Mouse (Mus musculus) heart, postnatal 0 days (tissue): ENCODE measurements at regions not wholly inside any gene's neighbourhood (a gene's known extent, or its start where the extent isn't known, plus 50 kb on each side); places are given as distances from the start of the nearest gene placed in this dataset.
A peak's percentile ranks its signal among the peaks of the same experiment; 100 is the strongest.

Source experiments
- ATAC-seq: fragments of 200-750 bp; cut with Nextera tagmentation; 2 replicates; pipeline ENCODE4 v1.8.0; 2017; ENCODE audit warnings: low read depth, moderate number of reproducible peaks, moderate library complexity; ENCODE audit not compliant: insufficient read depth
- DNase-seq: peaks from one replicate; pipeline ENCODE4 v3.0.0-alpha.2; 2016; ENCODE audit warnings: low spot score
- H3K27ac ChIP-seq: fragments of 300-500 bp; sonication (generic); 2 replicates; pipeline ENCODE4 v1.5.1; 2014; ENCODE audit warnings: low read depth, mild to moderate bottlenecking
- H3K27me3 ChIP-seq: fragments of 300-500 bp; sonication (generic); 2 replicates; pipeline ENCODE4 v1.6.1; 2014; ENCODE audit warnings: low read length, mixed read lengths; ENCODE audit not compliant: control insufficient read depth, insufficient read depth
- H3K36me3 ChIP-seq: fragments of 300-500 bp; sonication (generic); replicated peaks from 2 replicates; pipeline ENCODE4 v1.6.1; 2014; ENCODE audit warnings: low read length, mixed read lengths; ENCODE audit not compliant: control insufficient read depth, insufficient read depth
- H3K4me1 ChIP-seq: fragments of 300-500 bp; sonication (generic); 2 replicates; pipeline ENCODE4 v1.6.1; 2014; ENCODE audit warnings: antibody characterized with exemption; ENCODE audit not compliant: control insufficient read depth, insufficient read depth
- H3K4me2 ChIP-seq: fragments of 300-500 bp; sonication (generic); 2 replicates; pipeline ENCODE4 v1.6.1; 2014; ENCODE audit warnings: low read depth, mild to moderate bottlenecking, low read length, moderate library complexity
- H3K4me3 ChIP-seq: fragments of 300-500 bp; sonication (generic); 2 replicates; pipeline ENCODE4 v1.5.1; 2014; ENCODE audit warnings: low read depth, low read length
- H3K9ac ChIP-seq: fragments of 300-500 bp; sonication (generic); replicated peaks from 2 replicates; pipeline ENCODE4 v1.6.1; 2014; ENCODE audit warnings: low read depth, low read length, mixed read lengths
- H3K9me3 ChIP-seq: fragments of 300-500 bp; sonication (generic); replicated peaks from 2 replicates; pipeline ENCODE4 v1.6.1; 2016; ENCODE audit warnings: low read length; ENCODE audit not compliant: control insufficient read depth
- CTCF ChIP-seq: IDR thresholded peaks from 2 replicates; pipeline ENCODE4 v1.5.1; 2016; ENCODE audit warnings: antibody characterized with exemption, control low read depth, low read depth
- EP300 ChIP-seq: IDR thresholded peaks from 2 replicates; pipeline ENCODE4 v1.6.1; 2016; ENCODE audit warnings: antibody characterized with exemption, low read depth
- WGBS: fragments of 180-500 bp; shearing (Covaris S2); extraction: QIAGEN DNeasy Blood & Tissue Kit; methylation state at CpG from one replicate; pipeline ENCODE4 v1.1.7; 2014; 5-methylcytosine and 5-hydroxymethylcytosine counted together

DNA sequence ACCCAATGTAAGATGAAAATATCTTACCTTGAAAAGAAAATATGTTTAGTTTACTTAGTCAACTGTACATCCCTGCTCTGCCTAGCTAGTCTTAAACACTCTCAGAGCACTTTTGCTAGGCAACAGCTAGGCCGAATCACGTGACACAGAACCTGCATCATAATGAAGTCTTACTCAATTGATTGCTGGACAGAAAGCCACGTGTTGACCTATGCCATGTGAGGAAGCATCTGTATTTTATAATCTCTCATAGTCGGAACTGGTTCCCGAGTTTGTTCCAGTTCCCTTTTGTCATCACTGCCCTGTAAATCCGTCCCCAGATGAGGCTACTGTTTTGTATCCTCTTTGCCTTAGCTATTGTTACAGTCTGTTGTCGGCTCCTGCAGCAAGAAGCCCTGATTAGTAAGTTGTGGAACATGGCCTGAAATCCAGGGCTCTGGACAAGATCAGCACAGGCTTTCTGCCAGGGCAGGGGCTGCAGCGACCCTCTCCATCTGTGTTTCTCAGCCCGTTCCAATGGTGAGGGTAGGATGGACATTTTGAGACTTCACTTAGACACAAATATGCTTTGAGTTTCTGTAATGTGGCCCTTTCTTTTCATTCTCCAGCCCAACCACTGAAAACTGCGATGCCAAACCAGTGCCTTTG, 883.9 kb upstream of the Car8 start:
- Histone ChIP-seq H3K4me3 (no peak overlapping the region), H3K9me3 (no peaks in the 10 kb centered on the region), H3K4me2 (no peak overlapping the region), H3K9ac (no peak overlapping the region), H3K4me1 (no peaks in the 10 kb centered on the region), H3K27ac (no peak overlapping the region), H3K27me3 (no peaks in the 10 kb centered on the region), H3K36me3 (no peaks in the 10 kb centered on the region)
- WGBS, result 58% methylated on average over 10 of the region's 10 CpGs
- TF ChIP-seq EP300 (no peak), CTCF (no peak)
- ATAC-seq, result no peak
- no peak for DNase-seq

DNA sequence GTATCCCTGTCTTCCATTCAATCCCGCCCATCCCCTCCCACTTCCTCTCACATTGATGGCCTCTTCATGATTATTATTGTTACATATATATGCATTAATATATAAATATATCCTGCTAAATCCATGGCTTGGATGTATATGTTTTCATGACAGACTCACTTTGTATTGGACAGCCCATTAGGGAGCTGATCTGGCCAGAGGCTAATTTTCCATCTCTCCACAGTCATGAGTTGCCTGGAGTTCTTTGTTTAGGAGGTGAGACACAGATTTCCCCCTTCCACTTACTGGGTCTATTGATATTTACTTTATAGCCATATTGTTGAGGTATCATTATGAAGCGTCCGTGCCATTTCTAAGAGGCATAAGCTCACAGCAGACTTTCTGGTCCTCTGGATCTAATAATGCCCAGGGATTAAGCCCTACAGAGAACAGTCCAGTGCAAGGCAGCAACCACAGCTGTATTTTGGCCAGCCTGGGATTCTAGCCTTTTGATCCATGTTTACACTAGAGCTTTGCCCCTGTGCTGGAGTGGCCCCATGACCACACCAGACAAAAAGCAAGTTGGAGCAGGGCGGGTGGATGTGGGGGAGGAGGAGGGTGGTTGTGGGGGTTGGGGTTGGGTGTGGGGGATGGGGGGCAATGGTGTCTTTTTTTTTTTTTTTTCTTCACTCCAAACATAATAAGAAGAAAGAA, 878.3 kb upstream of the Car8 start:
- H3K9me3 ChIP-seq, result no peaks in the 10 kb centered on the region
- H3K4me2 ChIP-seq, result no peak overlapping the region
- whole genome bisulfite sequencing, result 85% methylated on average over 4 of the region's 4 CpGs
- peaks cover 4% of the 10 kb centered on the region; the same call in 1 of the 2 replicates for H3K4me1 ChIP-seq
- no peak overlapping the region for H3K4me3 ChIP-seq
- H3K9ac ChIP-seq, result no peak overlapping the region
- ATAC-seq (no peak), DNase-seq (no peak)
- TF ChIP-seq EP300, result no peak
- TF ChIP-seq CTCF, result no peak
- no peaks in the 10 kb centered on the region for H3K36me3 ChIP-seq
- H3K27me3 ChIP-seq, result no peaks in the 10 kb centered on the region
- no peak overlapping the region for H3K27ac ChIP-seq

DNA sequence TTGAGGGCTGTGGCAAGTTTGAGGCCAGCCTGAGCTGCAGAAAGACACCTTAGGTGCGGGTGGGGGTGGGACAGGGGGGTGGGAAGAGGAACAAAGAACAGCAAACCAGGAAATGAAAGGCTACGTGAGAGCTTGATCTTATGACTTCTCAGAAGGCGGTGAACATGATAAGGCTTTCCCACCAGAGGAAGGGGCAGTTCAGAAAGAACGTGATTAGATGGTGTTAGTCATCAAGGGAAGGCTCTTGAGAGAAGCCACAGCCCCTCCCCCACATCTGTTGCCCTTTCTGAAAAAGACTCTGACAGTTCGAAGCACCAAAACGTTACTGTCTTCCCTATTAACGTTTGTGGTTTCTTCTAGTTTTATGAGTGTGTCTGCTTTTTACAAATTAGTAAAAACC, 877.0 kb upstream of the Car8 start:
- Histone ChIP-seq H3K36me3 (no peaks in the 10 kb centered on the region), H3K9me3 (no peaks in the 10 kb centered on the region), H3K9ac (no peak overlapping the region), H3K27ac (no peak overlapping the region), H3K27me3 (no peaks in the 10 kb centered on the region), H3K4me2 (peak overlapping the region; percentile 11; the same call in 1 of the 2 replicates), H3K4me3 (no peak overlapping the region), H3K4me1 (peaks cover 4% of the 10 kb centered on the region; the same call in 1 of the 2 replicates)
- ATAC-seq (no peak), DNase-seq (peak; percentile 37)
- TF ChIP-seq EP300 (no peak), CTCF (no peak)
- 8% methylated on average over 7 of the region's 7 CpGs for WGBS

DNA sequence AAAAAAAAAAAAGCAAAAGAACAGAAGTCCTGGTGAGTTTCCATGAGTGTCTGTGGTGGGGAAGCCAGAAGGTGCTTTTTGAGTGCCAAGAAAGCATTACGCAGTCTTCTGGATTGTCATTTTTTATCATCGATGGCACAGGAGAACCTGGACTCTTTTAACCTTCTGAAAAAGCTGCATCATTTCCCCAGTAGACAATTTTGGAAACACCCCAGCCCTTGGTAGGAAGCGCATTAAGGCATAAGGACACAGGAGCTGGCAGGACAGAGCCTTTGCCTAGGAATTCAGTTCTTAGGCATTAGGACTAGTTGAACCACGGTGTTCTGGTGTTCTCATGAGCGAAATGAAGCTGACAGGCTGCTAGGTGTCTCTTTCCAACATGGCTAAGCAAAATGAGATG, 875.1 kb upstream of the Car8 start:
- Histone ChIP-seq H3K4me2 (no peak overlapping the region), H3K27me3 (no peaks in the 10 kb centered on the region), H3K4me3 (no peak overlapping the region), H3K27ac (no peak overlapping the region), H3K9me3 (no peaks in the 10 kb centered on the region), H3K9ac (no peak overlapping the region), H3K4me1 (peaks cover 4% of the 10 kb centered on the region; the same call in 1 of the 2 replicates), H3K36me3 (no peaks in the 10 kb centered on the region)
- TF ChIP-seq EP300 (no peak), CTCF (no peak)
- no peak for DNase-seq
- WGBS, result 88% methylated on average over 5 of the region's 5 CpGs
- no peak for ATAC-seq

DNA sequence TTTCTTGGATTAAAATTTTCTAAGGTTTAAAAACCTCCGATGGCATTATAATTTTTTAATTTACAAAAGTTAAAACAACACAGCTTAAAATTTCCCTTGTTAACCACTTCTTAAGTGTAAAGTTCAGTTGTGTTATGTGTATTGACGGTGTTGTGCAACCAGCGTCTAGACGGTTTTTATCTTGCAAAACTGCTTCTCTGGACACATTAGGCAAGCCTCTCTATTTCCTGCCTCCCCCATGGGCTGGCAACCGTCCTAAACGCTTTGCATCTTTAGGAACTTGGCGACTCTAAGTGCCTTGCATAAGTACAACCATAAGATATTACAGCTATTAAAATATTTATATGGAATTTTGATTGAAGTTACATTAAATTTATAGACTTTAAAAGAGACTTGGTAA, 871.5 kb upstream of the Car8 start:
- H3K4me1 ChIP-seq, result no peaks in the 10 kb centered on the region
- WGBS, result 41% methylated on average over 7 of the region's 7 CpGs
- ATAC-seq (no peak), DNase-seq (peak; percentile 44)
- no peaks in the 10 kb centered on the region for H3K27me3 ChIP-seq
- H3K9me3 ChIP-seq, result no peaks in the 10 kb centered on the region
- H3K9ac ChIP-seq, result no peak overlapping the region
- no peak overlapping the region for H3K4me2 ChIP-seq
- H3K27ac ChIP-seq, result no peak overlapping the region
- H3K4me3 ChIP-seq, result no peak overlapping the region
- no peaks in the 10 kb centered on the region for H3K36me3 ChIP-seq
- TF ChIP-seq CTCF (no peak), EP300 (no peak)
